In genomic region chr8:87690100-87691095, GRCm38 (mm10) we compare ENCODE assay signal across 8 mouse cellular contexts.
A peak's percentile ranks its signal among the peaks of the same experiment; 100 is the strongest.
DNase-seq lines count a peak whose midpoint lies in the region; ATAC-seq and TF ChIP-seq lines count a peak whose summit lies in the region.

No protein-coding gene starts in this region.

- TF ChIP-seq EP300 in heart, postnatal 0 days (IDR thresholded peaks at IDR 0.05; ENCODE audit: low read depth) = no peak

- no peaks in the 10 kb centered on the region for H3K9me3 ChIP-seq in heart, postnatal 0 days (replicated peaks; ENCODE audit: control insufficient read depth, low read length)
- H3K9me3 ChIP-seq in midbrain, embryonic 11.5 days (ENCODE audit: control insufficient read depth, low read length) = no peaks in the 10 kb centered on the region

- no peak for TF ChIP-seq CTCF in heart, postnatal 0 days (IDR thresholded peaks at IDR 0.05; ENCODE audit: low read depth)

- H3K4me2 ChIP-seq in heart, postnatal 0 days (ENCODE audit: low read depth, low read length) = peak overlapping the region; percentile 38
- H3K4me2 ChIP-seq in midbrain, embryonic 11.5 days = peak overlapping the region; percentile 19; the same call in 1 of the 2 replicates

- peak; percentile 73 to 74 for DNase-seq in cerebellum, postnatal 14 days
- no peak for DNase-seq in cerebellum, adult 9-11 months
- DNase-seq in lung, postnatal 10 days = peak; percentile 40
- DNase-seq in lung, adult 18-20 months = no peak
- no peak for DNase-seq in heart, postnatal 0 days (ENCODE audit: low spot score)
- peak; percentile 93 for DNase-seq in midbrain, embryonic 11.5 days (ENCODE audit: low spot score, missing footprints)
- DNase-seq in urinary bladder, postnatal 10 days (ENCODE audit: low spot score) = no peak

- ATAC-seq in heart, postnatal 0 days (ENCODE audit: insufficient read depth, low read depth) = peak; percentile 15; the same call in 1 of the 2 replicates
- peak; percentile 28; the same call in 1 of the 2 replicates for ATAC-seq in midbrain, embryonic 11.5 days (ENCODE audit: low FRiP score)
- ATAC-seq in CD4-positive, CD25-positive, alpha-beta regulatory T cell, adult 4 months = no peak

- H3K4me3 ChIP-seq in heart, postnatal 0 days (ENCODE audit: low read depth, low read length) = no peak overlapping the region
- no peak overlapping the region for H3K4me3 ChIP-seq in midbrain, embryonic 11.5 days (ENCODE audit: low read depth, low read length)

- peaks cover 5% of the 10 kb centered on the region; the same call in 1 of the 2 replicates for H3K4me1 ChIP-seq in heart, postnatal 0 days (ENCODE audit: control insufficient read depth, insufficient read depth)
- H3K4me1 ChIP-seq in midbrain, embryonic 11.5 days (ENCODE audit: control insufficient read depth, insufficient read depth, low read length) = peaks cover 88% of the 10 kb centered on the region

- no peak overlapping the region for H3K9ac ChIP-seq in heart, postnatal 0 days (replicated peaks; ENCODE audit: low read depth, low read length)
- peak overlapping the region; percentile 48 for H3K9ac ChIP-seq in midbrain, embryonic 11.5 days (ENCODE audit: low read length)

- no peaks in the 10 kb centered on the region for H3K36me3 ChIP-seq in heart, postnatal 0 days (replicated peaks; ENCODE audit: control insufficient read depth, insufficient read depth, low read length)
- H3K36me3 ChIP-seq in midbrain, embryonic 11.5 days (ENCODE audit: control insufficient read depth, insufficient read depth, low read length) = peaks cover 4% of the 10 kb centered on the region

- 21% methylated on average over 28 of the region's 28 CpGs for WGBS in heart, postnatal 0 days
- 35% methylated on average over 28 of the region's 28 CpGs for WGBS in midbrain, embryonic 11.5 days

- H3K27ac ChIP-seq in heart, postnatal 0 days (ENCODE audit: low read depth) = no peak overlapping the region
- peak overlapping the region; percentile 81 for H3K27ac ChIP-seq in midbrain, embryonic 11.5 days (ENCODE audit: low read depth, low read length)

- 0 out of 2 replicates have a peak, but pooled peaks cover 15% of the 10 kb centered on the region for H3K27me3 ChIP-seq in heart, postnatal 0 days (ENCODE audit: control insufficient read depth, insufficient read depth, low read length)
- H3K27me3 ChIP-seq in midbrain, embryonic 11.5 days (ENCODE audit: control insufficient read depth, insufficient read depth, low read length) = no peaks in the 10 kb centered on the region

Comparison
In these comparisons a context has a peak if more than half of its experiments do, and no peak if none do; other contexts are left out.
1. DNase-seq: peak in cerebellum, postnatal 14 days (2 of 2), lung, postnatal 10 days (single experiment) and midbrain, embryonic 11.5 days (single experiment); none in cerebellum, adult 9-11 months (single experiment), lung, adult 18-20 months (0 of 2), heart, postnatal 0 days (single experiment) and urinary bladder, postnatal 10 days (single experiment).